Mouse (Mus musculus) midbrain, embryonic 12.5 days (tissue): ENCODE results near the gene Galnt18. TPM values are rescaled to one million over a fixed set of nuclear protein-coding genes. Genes with fewer than 3 reads are reported as not detected.

Experiments
- ATAC-seq: fragments of 200-750 bp; cut with Nextera tagmentation; 2 replicates; pipeline ENCODE4 v1.8.0; 2017; ENCODE audit warnings: low read depth, moderate TSS enrichment, moderate library complexity; ENCODE audit not compliant: low FRiP score
- H3K27ac ChIP-seq: fragments of 300-500 bp; sonication (generic); replicated peaks from 2 replicates; pipeline ENCODE4 v1.5.1; 2016; ENCODE audit warnings: mild to moderate bottlenecking
- H3K27me3 ChIP-seq: fragments of 300-500 bp; sonication (generic); 2 replicates; pipeline ENCODE4 v1.6.1; 2016; ENCODE audit warnings: mild to moderate bottlenecking
- H3K36me3 ChIP-seq: fragments of 300-500 bp; sonication (generic); 2 replicates; pipeline ENCODE4 v1.6.1; 2016
- H3K4me1 ChIP-seq: fragments of 300-500 bp; sonication (generic); 2 replicates; pipeline ENCODE4 v1.6.1; 2016
- H3K4me2 ChIP-seq: fragments of 300-500 bp; sonication (generic); replicated peaks from 2 replicates; pipeline ENCODE4 v1.6.1; 2016; ENCODE audit warnings: mild to moderate bottlenecking, moderate library complexity
- H3K4me3 ChIP-seq: fragments of 300-500 bp; sonication (generic); 2 replicates; pipeline ENCODE4 v1.5.1; 2016; ENCODE audit warnings: mild to moderate bottlenecking
- H3K9ac ChIP-seq: fragments of 300-500 bp; sonication (generic); replicated peaks from 2 replicates; pipeline ENCODE4 v1.6.1; 2016; ENCODE audit warnings: mild to moderate bottlenecking, moderate library complexity
- H3K9me3 ChIP-seq: fragments of 300-500 bp; sonication (generic); 2 replicates; pipeline ENCODE4 v1.6.1; 2016; ENCODE audit warnings: mild to moderate bottlenecking
- WGBS: fragments of 180-500 bp; shearing (Covaris S2); methylation state at CpG from one replicate; pipeline ENCODE4 v1.1.7; 2016; 5-methylcytosine and 5-hydroxymethylcytosine counted together
- polyA plus RNA-seq: library from polyadenylated mRNA; unstranded; fragments of >200 nt; fragmentation: Nextera tagmentation; extraction: Ambion mirVana; gene quantifications from 2 replicates; pipeline ENCODE4 v1.2.1, GENCODE M21; 2016

The Galnt18 gene
- polyA plus RNA-seq, 1 experiment from 2014 or later = 7.7 TPM

DNA sequence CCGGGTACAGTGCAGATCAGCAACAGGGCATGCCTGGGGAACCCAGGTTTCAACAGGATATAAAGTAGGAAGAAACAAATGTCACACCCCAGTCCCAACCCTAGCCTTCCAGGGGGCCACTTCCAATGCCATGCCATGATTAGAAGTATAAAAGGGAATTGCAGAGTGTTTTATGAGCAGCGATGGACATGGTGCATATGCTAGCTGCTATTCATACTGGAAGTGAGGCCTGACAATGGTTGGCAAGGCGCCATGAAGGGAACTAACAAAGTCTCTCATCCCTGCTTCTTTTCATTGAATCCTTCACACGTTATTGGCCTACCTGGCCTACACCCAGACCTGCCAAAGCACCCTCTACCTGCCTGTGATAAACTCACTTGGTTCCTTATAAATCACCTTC, 295.9 kb downstream of the Galnt18 start:
- Histone ChIP-seq H3K36me3 (no peaks in the 10 kb centered on the region), H3K4me3 (no peak overlapping the region), H3K9me3 (no peaks in the 10 kb centered on the region), H3K27ac (no peak overlapping the region), H3K4me2 (no peak overlapping the region), H3K27me3 (no peaks in the 10 kb centered on the region), H3K4me1 (peaks cover 6% of the 10 kb centered on the region; the same call in 1 of the 2 replicates), H3K9ac (no peak overlapping the region)
- ATAC-seq = no peak
- 82% methylated on average over 4 of the region's 4 CpGs for WGBS

DNA sequence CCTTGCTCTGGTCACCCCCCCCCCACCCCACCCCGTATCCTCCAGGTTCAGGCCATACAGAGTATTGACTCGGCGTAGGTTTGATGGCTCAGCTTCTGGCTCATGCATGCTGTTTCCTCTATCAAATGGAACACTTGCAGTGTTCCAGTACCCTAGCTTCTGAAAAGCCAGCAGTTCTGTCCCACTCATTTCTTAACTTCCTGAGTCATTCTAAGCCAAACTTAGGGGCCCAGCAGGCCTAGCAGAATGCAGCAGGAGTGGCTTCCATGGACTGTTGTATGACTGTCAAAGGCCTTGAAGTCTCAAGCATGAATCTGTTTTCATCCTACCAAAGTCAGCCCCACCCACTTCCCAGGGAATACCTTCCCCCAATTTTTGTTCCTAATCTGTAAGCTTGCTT, 296.5 kb downstream of the Galnt18 start:
- Histone ChIP-seq H3K9ac (no peak overlapping the region), H3K4me2 (no peak overlapping the region), H3K27ac (no peak overlapping the region), H3K4me1 (peaks cover 6% of the 10 kb centered on the region; the same call in 1 of the 2 replicates), H3K9me3 (no peaks in the 10 kb centered on the region), H3K27me3 (no peaks in the 10 kb centered on the region), H3K4me3 (no peak overlapping the region), H3K36me3 (no peaks in the 10 kb centered on the region)
- WGBS = 94% methylated on average over 3 of the region's 3 CpGs
- ATAC-seq = no peak

DNA sequence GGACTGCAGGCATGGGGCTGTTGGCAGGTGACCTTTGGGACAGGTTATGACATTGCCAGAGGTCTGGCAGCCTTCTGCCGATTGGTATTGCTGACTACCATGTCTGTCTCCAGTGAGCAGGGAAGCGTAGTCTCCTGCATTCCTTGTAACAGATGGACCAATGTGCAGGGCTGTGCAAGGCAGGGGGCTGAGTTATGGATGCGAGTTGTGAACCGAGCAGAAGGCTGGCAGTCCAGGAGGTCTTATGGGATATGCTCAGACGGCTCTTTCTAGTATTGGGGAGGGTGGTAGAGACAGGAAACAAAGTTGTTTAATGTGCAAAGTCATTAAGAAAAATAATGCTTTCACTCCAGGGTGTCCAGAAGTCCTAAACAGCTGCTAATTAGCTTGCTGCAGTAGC, 312.1 kb downstream of the Galnt18 start:
- Histone ChIP-seq H3K9me3 (no peaks in the 10 kb centered on the region), H3K4me1 (no peaks in the 10 kb centered on the region), H3K4me3 (no peak overlapping the region), H3K27me3 (no peaks in the 10 kb centered on the region), H3K27ac (no peak overlapping the region), H3K36me3 (no peaks in the 10 kb centered on the region), H3K4me2 (no peak overlapping the region), H3K9ac (no peak overlapping the region)
- ATAC-seq = no peak
- whole genome bisulfite sequencing = 71% methylated on average over 5 of the region's 5 CpGs

DNA sequence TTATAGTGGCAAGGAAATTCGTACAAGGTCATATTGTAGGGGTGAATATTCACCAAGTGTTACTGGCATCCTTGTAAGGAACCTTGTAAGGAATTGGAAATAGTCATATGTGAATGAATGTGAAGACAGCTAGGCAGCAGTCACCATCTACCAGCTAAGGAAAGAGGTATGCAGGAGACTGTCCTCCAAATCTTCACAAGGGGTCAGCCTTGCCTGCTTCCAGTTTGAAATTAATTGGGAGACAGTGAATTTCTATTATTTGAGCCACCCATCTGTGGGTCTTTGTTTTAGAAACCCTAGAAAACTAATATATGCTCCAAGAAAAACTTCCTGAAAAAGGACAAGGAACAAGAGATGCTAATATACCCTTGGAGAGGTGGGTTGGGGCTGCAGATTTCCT, 313.1 kb downstream of the Galnt18 start:
- ATAC-seq = no peak

DNA sequence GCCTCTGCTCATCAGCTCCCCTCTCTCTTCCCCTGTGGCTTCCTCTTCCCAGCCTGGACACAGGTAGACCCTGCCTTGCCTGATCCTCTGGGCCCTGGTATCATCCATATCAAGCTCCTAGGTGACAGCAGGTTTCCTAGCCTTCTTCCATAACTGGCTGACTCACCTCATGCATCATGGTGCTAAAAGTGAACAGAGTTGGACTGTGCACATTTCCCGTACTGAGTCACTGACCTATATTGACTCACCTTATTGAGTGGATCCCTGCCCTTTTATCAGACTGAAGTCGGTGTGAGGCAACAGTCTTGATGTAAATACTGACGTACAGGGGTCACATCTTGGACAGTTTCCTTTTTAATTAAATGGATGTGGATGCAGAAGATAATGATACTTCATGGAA, 313.7 kb downstream of the Galnt18 start:
- Histone ChIP-seq H3K9ac (no peak overlapping the region), H3K4me1 (no peaks in the 10 kb centered on the region), H3K27me3 (no peaks in the 10 kb centered on the region), H3K27ac (no peak overlapping the region), H3K9me3 (no peaks in the 10 kb centered on the region), H3K4me2 (no peak overlapping the region), H3K4me3 (no peak overlapping the region), H3K36me3 (no peaks in the 10 kb centered on the region)
- ATAC-seq = no peak
- WGBS = 89% methylated on average over 3 of the region's 3 CpGs

More for the DNA sequence above, 313.1 kb downstream of the Galnt18 start:
- Histone ChIP-seq H3K27me3 (no peaks in the 10 kb centered on the region), H3K27ac (no peak overlapping the region), H3K4me2 (no peak overlapping the region), H3K9me3 (no peaks in the 10 kb centered on the region), H3K9ac (no peak overlapping the region), H3K36me3 (no peaks in the 10 kb centered on the region), H3K4me3 (no peak overlapping the region), H3K4me1 (no peaks in the 10 kb centered on the region)
- WGBS = 81% methylated on average over 1 of the region's 1 CpGs

DNA sequence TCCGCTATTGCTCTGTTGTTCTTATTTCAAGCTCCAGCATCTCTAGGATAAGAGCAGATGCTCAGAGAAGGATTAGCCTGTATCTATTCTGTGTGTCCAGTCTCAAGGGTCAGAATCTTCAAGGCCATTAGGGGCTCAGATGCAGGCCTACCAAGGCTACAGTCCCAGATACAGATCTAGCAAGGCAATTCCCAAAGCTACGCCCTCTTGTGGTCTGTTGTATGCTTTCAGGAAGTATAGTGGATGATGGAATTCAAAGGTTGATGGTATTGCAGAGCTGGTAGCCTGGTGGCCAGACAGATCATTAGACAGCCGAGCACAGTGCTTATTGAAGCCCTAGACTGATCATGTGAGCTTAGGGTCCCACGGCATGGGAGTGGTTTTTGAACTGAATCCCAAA, 320.1 kb downstream of the Galnt18 start:
- Histone ChIP-seq H3K4me1 (no peaks in the 10 kb centered on the region), H3K4me3 (no peak overlapping the region), H3K36me3 (no peaks in the 10 kb centered on the region), H3K9ac (no peak overlapping the region), H3K4me2 (no peak overlapping the region), H3K27me3 (no peaks in the 10 kb centered on the region), H3K9me3 (no peaks in the 10 kb centered on the region), H3K27ac (no peak overlapping the region)
- 83% methylated on average over 4 of the region's 4 CpGs for WGBS
- no peak for ATAC-seq

DNA sequence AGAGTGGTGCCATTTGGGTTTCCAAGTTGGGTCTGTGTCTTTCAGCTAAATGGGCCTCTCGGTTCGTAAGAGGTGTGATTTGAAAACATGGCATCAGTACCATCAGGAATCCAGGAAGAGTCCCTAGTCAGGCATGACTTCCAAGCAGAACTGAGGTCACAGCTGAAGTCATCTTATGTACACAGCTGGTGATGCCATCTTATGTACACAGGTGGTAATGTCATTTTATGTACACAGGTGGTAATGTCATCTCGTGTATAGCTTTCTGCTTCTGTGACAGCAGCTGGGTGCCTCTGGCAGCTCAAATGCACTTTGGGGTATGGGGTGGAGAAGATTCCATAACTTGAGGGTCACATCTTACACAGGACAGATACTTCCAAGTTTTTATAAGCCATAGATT, 323.8 kb downstream of the Galnt18 start:
- Histone ChIP-seq H3K4me1 (no peaks in the 10 kb centered on the region), H3K27me3 (no peaks in the 10 kb centered on the region), H3K4me2 (no peak overlapping the region), H3K9me3 (no peaks in the 10 kb centered on the region), H3K27ac (no peak overlapping the region), H3K36me3 (no peaks in the 10 kb centered on the region), H3K9ac (no peak overlapping the region), H3K4me3 (no peak overlapping the region)
- WGBS = 86% methylated on average over 3 of the region's 3 CpGs
- no peak for ATAC-seq

DNA sequence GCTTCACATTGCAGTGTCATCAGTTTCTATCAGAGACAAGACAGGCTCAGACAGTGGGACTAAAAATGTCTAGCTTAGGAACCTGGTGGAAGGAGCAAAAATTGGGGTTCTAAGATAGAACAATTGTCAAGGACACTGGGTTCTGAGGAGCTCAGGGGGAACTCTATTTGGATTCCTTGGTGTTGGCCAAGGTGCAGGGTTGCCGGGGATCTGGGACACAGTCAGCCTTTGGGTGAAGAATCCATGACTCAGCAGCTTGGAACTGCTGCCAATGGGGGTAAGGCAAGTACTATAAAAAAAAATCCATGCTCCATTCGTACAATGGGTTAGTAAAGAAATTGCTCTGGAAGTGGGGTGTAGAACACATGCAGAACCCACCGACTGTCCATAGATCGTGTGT, 324.2 kb downstream of the Galnt18 start:
- no peaks in the 10 kb centered on the region for H3K27me3 ChIP-seq
- ATAC-seq = no peak
- H3K4me2 ChIP-seq = no peak overlapping the region
- no peaks in the 10 kb centered on the region for H3K36me3 ChIP-seq
- no peaks in the 10 kb centered on the region for H3K9me3 ChIP-seq
- WGBS = 88% methylated on average over 4 of the region's 4 CpGs
- H3K9ac ChIP-seq = no peak overlapping the region
- H3K27ac ChIP-seq = no peak overlapping the region
- H3K4me3 ChIP-seq = no peak overlapping the region
- H3K4me1 ChIP-seq = no peaks in the 10 kb centered on the region

DNA sequence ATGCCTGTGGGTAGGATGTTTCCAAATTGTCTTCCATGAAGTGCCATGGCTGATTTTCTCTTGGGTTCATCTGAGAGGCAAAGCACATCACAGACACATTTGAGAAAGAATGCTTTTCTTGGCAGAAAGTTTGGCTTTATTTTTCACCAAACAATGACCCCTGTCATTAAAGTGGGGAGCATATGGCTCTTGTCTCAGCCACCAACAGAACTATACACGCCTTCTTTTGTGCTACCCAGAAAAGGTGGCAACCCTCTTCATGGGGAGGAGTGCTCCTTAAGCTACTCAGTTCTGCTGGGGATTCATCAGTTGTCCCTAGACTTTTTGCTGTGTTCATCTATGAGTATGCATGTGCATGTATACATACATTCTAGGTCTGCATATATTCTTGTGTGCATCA, 327.8 kb downstream of the Galnt18 start:
- no peak overlapping the region for H3K4me3 ChIP-seq
- 67% methylated on average over 1 of the region's 1 CpGs for WGBS

DNA sequence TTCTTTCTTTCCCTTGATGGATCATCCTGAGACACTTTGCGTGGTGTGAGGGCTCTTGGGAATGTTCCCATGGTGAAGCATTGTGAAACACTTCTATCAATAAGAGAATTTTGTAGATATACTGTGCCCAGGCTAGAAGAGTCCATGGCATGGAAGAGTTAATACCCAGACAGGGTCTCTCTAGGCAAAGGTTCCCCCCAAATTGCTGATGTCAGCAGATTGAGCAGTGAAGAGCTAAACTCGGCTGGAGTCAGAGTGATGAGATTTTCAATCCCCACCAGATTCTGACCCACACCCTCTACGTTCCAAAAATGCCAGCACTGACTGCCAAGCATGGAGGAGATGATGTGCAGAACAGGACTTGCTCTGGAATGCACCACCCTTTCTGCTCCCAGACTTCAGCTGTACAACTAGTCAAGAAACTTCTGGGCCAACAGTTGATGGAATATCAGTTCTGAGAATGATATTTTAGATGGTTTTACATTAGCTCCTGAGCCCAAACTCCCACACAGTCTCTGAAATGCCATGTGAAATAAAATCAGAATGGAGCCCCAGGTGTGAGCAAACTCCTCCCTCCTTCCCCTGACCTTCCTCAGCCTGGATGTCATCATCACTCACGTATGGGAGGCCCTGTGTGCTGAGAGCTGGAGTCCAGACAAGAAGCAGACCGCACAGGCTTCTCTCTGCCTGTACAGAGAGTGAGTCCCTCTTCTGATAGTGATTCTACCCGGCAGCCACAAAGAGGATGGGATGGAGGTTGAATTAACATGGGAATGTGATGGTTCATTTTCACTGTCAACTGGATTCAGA, 329.3 kb downstream of the Galnt18 start:
- no peak overlapping the region for H3K4me2 ChIP-seq
- 76% methylated on average over 6 of the region's 6 CpGs for WGBS
- H3K9ac ChIP-seq = no peak overlapping the region
- H3K9me3 ChIP-seq = no peaks in the 10 kb centered on the region
- H3K4me1 ChIP-seq = no peaks in the 10 kb centered on the region
- ATAC-seq = no peak
- no peak overlapping the region for H3K27ac ChIP-seq
- no peaks in the 10 kb centered on the region for H3K27me3 ChIP-seq
- no peaks in the 10 kb centered on the region for H3K36me3 ChIP-seq
- no peak overlapping the region for H3K4me3 ChIP-seq

More for the DNA sequence above, 327.8 kb downstream of the Galnt18 start:
- H3K27me3 ChIP-seq = no peaks in the 10 kb centered on the region
- H3K9me3 ChIP-seq = no peaks in the 10 kb centered on the region
- no peak overlapping the region for H3K9ac ChIP-seq
- no peaks in the 10 kb centered on the region for H3K4me1 ChIP-seq
- H3K4me2 ChIP-seq = no peak overlapping the region
- no peak overlapping the region for H3K27ac ChIP-seq
- no peaks in the 10 kb centered on the region for H3K36me3 ChIP-seq
- ATAC-seq = no peak

DNA sequence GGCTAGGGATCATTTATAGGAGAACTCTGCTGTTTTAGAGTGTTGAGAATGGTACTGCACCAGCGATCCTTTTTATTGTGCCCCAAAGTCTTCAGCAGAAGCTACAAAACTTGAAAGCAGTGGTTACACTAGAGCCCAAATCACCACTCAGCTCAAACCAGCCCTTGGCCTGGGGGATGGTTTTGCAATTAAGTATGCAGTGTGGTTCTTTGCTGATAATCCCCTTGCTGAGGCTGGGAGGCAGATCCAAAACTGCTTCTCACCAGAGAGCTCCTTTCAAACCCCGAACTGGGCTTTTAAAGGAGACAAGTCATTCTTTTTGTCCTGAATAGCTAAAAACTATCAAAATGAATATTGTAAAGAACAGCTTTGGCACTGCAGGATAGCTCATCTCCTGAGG, 346.6 kb downstream of the Galnt18 start:
- H3K4me1 ChIP-seq = peaks cover 5% of the 10 kb centered on the region; the same call in 1 of the 2 replicates
- no peak overlapping the region for H3K4me2 ChIP-seq
- H3K27ac ChIP-seq = no peak overlapping the region
- no peak overlapping the region for H3K9ac ChIP-seq
- H3K4me3 ChIP-seq = no peak overlapping the region
- H3K9me3 ChIP-seq = no peaks in the 10 kb centered on the region
- 25% methylated on average over 2 of the region's 2 CpGs for WGBS
- H3K36me3 ChIP-seq = no peaks in the 10 kb centered on the region
- H3K27me3 ChIP-seq = no peaks in the 10 kb centered on the region
- ATAC-seq = no peak

DNA sequence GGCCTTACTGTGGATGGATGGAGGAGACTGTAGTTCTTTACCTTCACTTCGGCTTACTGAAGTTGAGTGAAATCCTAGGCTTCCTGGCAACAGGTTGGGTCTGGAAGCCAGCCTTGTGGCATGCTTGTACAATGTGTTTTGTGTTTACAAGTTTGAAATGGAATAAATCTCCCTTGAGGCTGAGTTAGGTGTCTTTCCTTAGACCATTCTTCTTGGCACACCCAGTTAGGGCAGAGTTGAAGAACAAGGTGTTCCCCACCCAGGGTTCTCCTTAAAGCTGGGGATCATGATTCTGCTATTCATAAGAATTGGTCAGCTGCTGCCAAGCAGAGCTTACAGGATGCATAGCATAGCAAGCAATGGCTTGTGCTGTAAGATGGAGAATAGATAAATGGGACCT, 352.4 kb downstream of the Galnt18 start:
- Histone ChIP-seq H3K4me2 (no peak overlapping the region), H3K27ac (no peak overlapping the region), H3K9ac (no peak overlapping the region), H3K9me3 (no peaks in the 10 kb centered on the region), H3K4me1 (no peaks in the 10 kb centered on the region), H3K36me3 (no peaks in the 10 kb centered on the region), H3K4me3 (no peak overlapping the region), H3K27me3 (no peaks in the 10 kb centered on the region)
- WGBS = 82% methylated on average over 1 of the region's 1 CpGs
- ATAC-seq = no peak
